Mouse (Mus musculus): ENCODE measurements around the gene Rpl14. TPM values are rescaled to one million over a fixed set of nuclear protein-coding genes. Genes with fewer than 3 reads are reported as not detected.
A peak's percentile ranks its signal among the peaks of the same experiment; 100 is the strongest.

Rpl14 gene
- polyA plus RNA-seq, 1 experiment from 2014 or later, result 407 TPM

- 53% methylated on average over 12 of the region's 12 CpGs for WGBS
These were observed 6.6 kb downstream of the Rpl14 start for GRCm38 (mm10) chr9:120577706-120578405.

GRCm38 (mm10) chr9:120578701-120579100, 7.5 kb downstream of the Rpl14 start:
- H3K9ac ChIP-seq (ENCODE audit: low read depth, low read length), result no peak overlapping the region
- H3K27me3 ChIP-seq (ENCODE audit: control insufficient read depth, insufficient read depth, low read depth, low read length), result no peaks in the 10 kb centered on the region
- peaks cover 20% of the 10 kb centered on the region for H3K4me1 ChIP-seq (ENCODE audit: control insufficient read depth, insufficient read depth, low read length)
- WGBS, result 64% methylated on average over 6 of the region's 6 CpGs
- H3K9me3 ChIP-seq (replicated peaks; ENCODE audit: control insufficient read depth, low read length, poor library complexity, severe bottlenecking), result no peaks in the 10 kb centered on the region
- ATAC-seq, result no peak
- H3K27ac ChIP-seq (ENCODE audit: low read length), result no peak overlapping the region
- no peak overlapping the region for H3K4me2 ChIP-seq (ENCODE audit: low read length)
- no peak overlapping the region for H3K4me3 ChIP-seq (ENCODE audit: low read depth, low read length)
- H3K36me3 ChIP-seq (ENCODE audit: control insufficient read depth, insufficient read depth, low read length), result peaks cover 17% of the 10 kb centered on the region

More at GRCm38 (mm10) chr9:120577706-120578405, 6.6 kb downstream of the Rpl14 start:
- no peaks in the 10 kb centered on the region for H3K27me3 ChIP-seq (ENCODE audit: control insufficient read depth, insufficient read depth, low read depth, low read length)
- peak overlapping the region; percentile 90 for H3K9ac ChIP-seq (ENCODE audit: low read depth, low read length)
- peaks cover 21% of the 10 kb centered on the region for H3K36me3 ChIP-seq (ENCODE audit: control insufficient read depth, insufficient read depth, low read length)
- peak overlapping the region; percentile 71 for H3K27ac ChIP-seq (ENCODE audit: low read length)
- H3K4me3 ChIP-seq (ENCODE audit: low read depth, low read length), result peak overlapping the region; percentile 80
- H3K4me2 ChIP-seq (ENCODE audit: low read length), result peak overlapping the region; percentile 85
- peaks cover 18% of the 10 kb centered on the region for H3K4me1 ChIP-seq (ENCODE audit: control insufficient read depth, insufficient read depth, low read length)
- H3K9me3 ChIP-seq (replicated peaks; ENCODE audit: control insufficient read depth, low read length, poor library complexity, severe bottlenecking), result no peaks in the 10 kb centered on the region
- no peak for ATAC-seq

- H3K9ac ChIP-seq (ENCODE audit: low read depth, low read length), result peak overlapping the region; percentile 31; the same call in 1 of the 2 replicates
- H3K4me1 ChIP-seq (ENCODE audit: control insufficient read depth, insufficient read depth, low read length), result peaks cover 20% of the 10 kb centered on the region
- H3K36me3 ChIP-seq (ENCODE audit: control insufficient read depth, insufficient read depth, low read length), result peaks cover 9% of the 10 kb centered on the region
- H3K9me3 ChIP-seq (replicated peaks; ENCODE audit: control insufficient read depth, low read length, poor library complexity, severe bottlenecking), result no peaks in the 10 kb centered on the region
- H3K27ac ChIP-seq (ENCODE audit: low read length), result no peak overlapping the region; the same call in 1 of the 2 replicates
- H3K27me3 ChIP-seq (ENCODE audit: control insufficient read depth, insufficient read depth, low read depth, low read length), result no peaks in the 10 kb centered on the region
- ATAC-seq, result no peak
- WGBS, result 61% methylated on average over 7 of the region's 7 CpGs
- H3K4me3 ChIP-seq (ENCODE audit: low read depth, low read length), result no peak overlapping the region
- H3K4me2 ChIP-seq (ENCODE audit: low read length), result no peak overlapping the region
These were observed 8.6 kb downstream of the Rpl14 start for GRCm38 (mm10) chr9:120579808-120580207.

- peaks cover 13% of the 10 kb centered on the region for H3K4me1 ChIP-seq (ENCODE audit: control insufficient read depth, insufficient read depth, low read length)
- H3K9ac ChIP-seq (ENCODE audit: low read depth, low read length), result peak overlapping the region; percentile 56; the same call in 1 of the 2 replicates
- ATAC-seq, result peak; percentile 23; the same call in 1 of the 2 replicates
- WGBS, result 25% methylated on average over 21 of the region's 21 CpGs
- H3K4me2 ChIP-seq (ENCODE audit: low read length), result peak overlapping the region; percentile 61
- no peaks in the 10 kb centered on the region for H3K9me3 ChIP-seq (replicated peaks; ENCODE audit: control insufficient read depth, low read length, poor library complexity, severe bottlenecking)
- no peaks in the 10 kb centered on the region for H3K27me3 ChIP-seq (ENCODE audit: control insufficient read depth, insufficient read depth, low read depth, low read length)
- no peaks in the 10 kb centered on the region for H3K36me3 ChIP-seq (ENCODE audit: control insufficient read depth, insufficient read depth, low read length)
- H3K4me3 ChIP-seq (ENCODE audit: low read depth, low read length), result peak overlapping the region; percentile 25
- H3K27ac ChIP-seq (ENCODE audit: low read length), result peak overlapping the region; percentile 13; the same call in 1 of the 2 replicates
These were observed 10.8 kb downstream of the Rpl14 start for GRCm38 (mm10) chr9:120581941-120582618.

GRCm38 (mm10) chr9:120582619-120583308, 11.5 kb downstream of the Rpl14 start:
- Histone ChIP-seq H3K9me3 (replicated peaks; ENCODE audit: control insufficient read depth, low read length, poor library complexity, severe bottlenecking) (no peaks in the 10 kb centered on the region), H3K4me1 (ENCODE audit: control insufficient read depth, insufficient read depth, low read length) (peaks cover 10% of the 10 kb centered on the region), H3K4me3 (ENCODE audit: low read depth, low read length) (peak overlapping the region; percentile 25), H3K27ac (ENCODE audit: low read length) (peak overlapping the region; percentile 15; the same call in 1 of the 2 replicates), H3K9ac (ENCODE audit: low read depth, low read length) (peak overlapping the region; percentile 56; the same call in 1 of the 2 replicates), H3K36me3 (ENCODE audit: control insufficient read depth, insufficient read depth, low read length) (no peaks in the 10 kb centered on the region), H3K4me2 (ENCODE audit: low read length) (peak overlapping the region; percentile 61), H3K27me3 (ENCODE audit: control insufficient read depth, insufficient read depth, low read depth, low read length) (no peaks in the 10 kb centered on the region)
- WGBS, result 12% methylated on average over 27 of the region's 28 CpGs
- peak; percentile 85 for ATAC-seq

- H3K9ac ChIP-seq (ENCODE audit: low read depth, low read length), result no peak overlapping the region
- 74% methylated on average over 3 of the region's 3 CpGs for WGBS
These were observed 12.1 kb downstream of the Rpl14 start for GRCm38 (mm10) chr9:120583314-120583713.

GRCm38 (mm10) chr9:120586546-120586945, 15.3 kb downstream of the Rpl14 start:
- WGBS, result 12% methylated on average over 3 of the region's 3 CpGs
- Histone ChIP-seq H3K27ac (ENCODE audit: low read length) (no peak overlapping the region), H3K4me1 (ENCODE audit: control insufficient read depth, insufficient read depth, low read length) (peaks cover 9% of the 10 kb centered on the region), H3K9me3 (replicated peaks; ENCODE audit: control insufficient read depth, low read length, poor library complexity, severe bottlenecking) (no peaks in the 10 kb centered on the region), H3K27me3 (ENCODE audit: control insufficient read depth, insufficient read depth, low read depth, low read length) (no peaks in the 10 kb centered on the region), H3K4me3 (ENCODE audit: low read depth, low read length) (no peak overlapping the region), H3K4me2 (ENCODE audit: low read length) (no peak overlapping the region), H3K36me3 (ENCODE audit: control insufficient read depth, insufficient read depth, low read length) (no peaks in the 10 kb centered on the region), H3K9ac (ENCODE audit: low read depth, low read length) (no peak overlapping the region)
- no peak for ATAC-seq

More at GRCm38 (mm10) chr9:120583314-120583713, 12.1 kb downstream of the Rpl14 start:
- Histone ChIP-seq H3K4me2 (ENCODE audit: low read length) (no peak overlapping the region; the same call in 1 of the 2 replicates), H3K9me3 (replicated peaks; ENCODE audit: control insufficient read depth, low read length, poor library complexity, severe bottlenecking) (no peaks in the 10 kb centered on the region), H3K27me3 (ENCODE audit: control insufficient read depth, insufficient read depth, low read depth, low read length) (no peaks in the 10 kb centered on the region), H3K36me3 (ENCODE audit: control insufficient read depth, insufficient read depth, low read length) (no peaks in the 10 kb centered on the region), H3K4me3 (ENCODE audit: low read depth, low read length) (no peak overlapping the region), H3K4me1 (ENCODE audit: control insufficient read depth, insufficient read depth, low read length) (peaks cover 9% of the 10 kb centered on the region), H3K27ac (ENCODE audit: low read length) (no peak overlapping the region)
- ATAC-seq, result no peak

- H3K4me1 ChIP-seq (ENCODE audit: control insufficient read depth, insufficient read depth, low read length), result peaks cover 3% of the 10 kb centered on the region; the same call in 1 of the 2 replicates
- no peaks in the 10 kb centered on the region for H3K36me3 ChIP-seq (ENCODE audit: control insufficient read depth, insufficient read depth, low read length)
- H3K4me2 ChIP-seq (ENCODE audit: low read length), result no peak overlapping the region
- H3K27ac ChIP-seq (ENCODE audit: low read length), result no peak overlapping the region
- 2% methylated on average over 9 of the region's 9 CpGs for WGBS
- no peak overlapping the region for H3K4me3 ChIP-seq (ENCODE audit: low read depth, low read length)
- no peak for ATAC-seq
- no peaks in the 10 kb centered on the region for H3K9me3 ChIP-seq (replicated peaks; ENCODE audit: control insufficient read depth, low read length, poor library complexity, severe bottlenecking)
- H3K9ac ChIP-seq (ENCODE audit: low read depth, low read length), result no peak overlapping the region
- H3K27me3 ChIP-seq (ENCODE audit: control insufficient read depth, insufficient read depth, low read depth, low read length), result no peaks in the 10 kb centered on the region
These were observed 20.2 kb downstream of the Rpl14 start for GRCm38 (mm10) chr9:120591490-120591889.

Measured in midbrain, embryonic 16.5 days (tissue).